Mouse (Mus musculus): ENCODE measurements around the gene Wdfy2.

DNA sequence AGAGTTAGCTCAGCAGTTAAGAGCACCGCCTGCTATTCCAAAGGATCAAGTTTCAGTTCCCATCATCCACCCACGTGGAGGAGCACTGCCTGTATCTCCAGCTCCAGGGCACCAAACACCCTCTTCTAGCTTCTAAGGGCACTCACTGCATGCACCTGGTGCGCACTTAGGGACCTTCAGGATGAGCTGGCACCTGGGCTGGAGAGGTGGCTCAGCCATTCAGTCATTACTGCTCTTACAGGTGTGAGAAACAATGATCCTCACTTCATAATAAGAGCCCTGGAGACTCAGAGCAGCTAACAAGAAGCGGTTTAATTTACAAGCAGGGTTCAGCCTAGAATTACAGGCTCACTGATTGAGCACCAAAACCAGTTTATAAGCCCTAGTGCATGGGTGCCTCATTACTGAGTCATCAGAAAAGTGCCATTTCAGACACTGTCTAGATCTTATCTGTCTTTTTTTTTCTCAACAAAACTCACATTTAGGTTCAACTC lies 38.8 kb upstream of the Wdfy2 start:
- TF ChIP-seq CTCF (IDR thresholded peaks at IDR 0.05; ENCODE audit: borderline replicate concordance, control insufficient read depth, extremely low read depth, insufficient read depth, low read length, poor library complexity) (no peak), POLR2A (IDR thresholded peaks at IDR 0.05; ENCODE audit: control insufficient read depth, extremely low read depth, insufficient read depth, low read length, poor library complexity) (no peak)
